Mouse (Mus musculus) gonadal fat pad, adult 2 months (tissue): ENCODE data around the gene Rims4. TPM values are rescaled to one million over a fixed set of nuclear protein-coding genes. Genes with fewer than 3 reads are reported as not detected.

Experiments used
- DNase-seq: peaks from one replicate; pipeline ENCODE4 v3.0.0-alpha.2; 2012; ENCODE audit warnings: low read depth
- polyA plus RNA-seq: library from polyadenylated mRNA; depleted of rRNA; stranded (reverse); fragments of >200 nt; gene quantifications from 2 replicates; pipeline ENCODE4 v1.2.3, GENCODE M21; 2012; rRNA removed

Rims4 gene
- polyA plus RNA-seq, result 0.96 and 1.2 TPM in 2 replicates

DNA sequence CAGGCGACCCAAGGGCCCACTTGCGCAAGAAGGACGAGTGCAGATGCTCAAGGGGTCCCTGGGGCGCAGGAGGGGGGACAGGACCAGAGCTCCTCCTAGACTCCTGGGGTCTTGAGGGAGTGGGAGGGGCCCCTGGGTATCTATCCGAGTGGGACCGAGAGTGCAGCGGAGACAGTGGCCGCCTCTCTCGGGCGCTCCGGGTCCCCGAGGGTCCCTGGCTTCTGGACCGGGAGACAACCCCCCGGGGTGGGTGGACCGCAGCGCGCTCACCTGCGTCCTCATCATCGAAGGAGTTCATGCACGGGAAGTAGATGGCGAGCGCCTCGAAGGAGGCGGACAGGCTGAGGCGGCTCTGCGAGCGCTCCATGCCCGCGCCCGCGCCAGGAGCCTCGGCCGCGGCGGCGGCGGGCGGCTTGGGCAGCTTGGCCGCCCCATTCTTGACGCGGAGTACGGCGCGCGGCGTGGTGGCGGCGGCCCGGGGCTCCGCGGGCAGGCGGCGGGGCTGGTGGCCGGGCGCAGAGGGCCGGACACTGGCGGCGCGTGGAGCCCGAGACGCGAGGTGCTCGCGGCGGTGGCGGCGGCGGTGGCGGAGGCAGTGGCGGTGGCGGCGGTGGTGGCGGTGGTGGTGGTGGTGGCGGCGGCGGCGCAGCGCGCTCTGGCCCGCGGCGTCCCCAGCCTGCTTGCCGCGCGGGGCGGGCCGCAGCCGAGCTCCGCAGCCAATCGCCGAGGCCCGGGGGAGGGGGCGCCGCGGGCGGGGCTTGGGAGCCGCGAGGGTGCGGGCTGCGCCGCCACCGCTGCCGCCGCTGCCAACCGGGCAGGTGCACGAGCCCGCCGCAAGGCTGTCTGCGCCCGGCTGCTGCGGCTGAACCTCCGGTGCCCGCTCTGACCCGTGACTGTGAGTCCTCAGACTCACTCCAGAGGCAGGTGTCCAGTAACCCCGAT is at the start of gene Rims4:
Gene Rims4, minus strand, starts transcription at position 367 of the 942 bp plus-strand sequence.
- DNase-seq, result no peak

- no peak for DNase-seq
These were observed 47.2 kb upstream of the Rims4 start for GRCm38 (mm10) chr2:163965706-163966105.

- no peak for DNase-seq
These were observed 46.4 kb upstream of the Rims4 start for GRCm38 (mm10) chr2:163964606-163965560.

DNA sequence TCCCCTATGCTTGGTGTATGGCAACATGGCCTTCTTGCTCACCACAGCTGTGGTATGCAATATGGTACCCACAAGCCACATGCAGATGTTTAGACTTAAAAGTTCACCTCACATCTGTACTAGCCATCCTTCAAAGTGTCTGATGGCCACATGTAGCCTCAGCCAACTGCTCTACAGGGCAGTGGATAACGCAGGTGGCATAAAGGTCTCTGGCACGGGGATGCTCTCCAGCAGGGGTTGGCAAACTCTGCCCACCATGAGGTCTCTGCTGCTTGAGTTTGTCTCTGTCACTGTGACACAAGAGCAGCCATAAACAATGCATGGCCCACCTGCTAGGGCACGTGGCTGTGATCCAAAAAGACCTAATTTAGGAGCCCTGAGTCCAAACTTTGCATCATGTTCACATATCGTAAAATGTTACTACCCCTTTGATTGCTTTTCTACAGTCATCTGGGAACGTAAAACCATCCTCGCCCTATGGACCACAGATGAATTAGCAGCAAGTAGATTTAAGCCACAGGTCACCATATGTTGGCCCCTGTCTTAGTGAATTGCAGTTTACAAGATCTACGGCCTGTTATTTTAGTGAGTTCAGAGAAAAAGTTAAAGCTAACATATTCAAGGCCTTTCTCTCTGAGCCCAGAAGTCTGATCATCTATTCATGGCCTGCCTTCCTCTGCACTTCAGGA is 35.3 kb upstream of the Rims4 start:
- no peak for DNase-seq

GRCm38 (mm10) chr2:163951770-163952169 is 33.3 kb upstream of the Rims4 start:
- peak; percentile 1 for DNase-seq

GRCm38 (mm10) chr2:163947976-163948375 is 29.5 kb upstream of the Rims4 start:
- DNase-seq, result no peak

GRCm38 (mm10) chr2:163946221-163946620 is 27.7 kb upstream of the Rims4 start:
- no peak for DNase-seq

DNA sequence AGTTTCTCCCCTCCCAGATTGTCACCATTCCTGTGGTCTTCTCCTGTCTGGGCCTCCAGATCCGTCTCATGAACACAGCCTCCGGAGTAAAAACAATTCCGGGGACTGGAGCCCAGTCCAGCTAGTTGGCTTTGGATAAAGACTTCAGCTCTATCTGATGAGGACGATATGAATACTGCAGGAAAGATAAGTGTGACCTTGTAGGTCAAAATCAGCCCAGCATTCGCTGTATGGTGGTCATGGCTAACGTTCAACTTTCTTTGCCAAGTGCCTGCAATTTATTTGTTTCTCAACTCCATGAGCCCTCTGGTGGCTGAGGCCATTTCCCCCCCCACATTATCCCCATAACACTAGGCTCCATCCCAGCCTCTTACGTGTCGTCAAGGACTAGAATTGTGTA is 26.0 kb upstream of the Rims4 start:
- no peak for DNase-seq

DNA sequence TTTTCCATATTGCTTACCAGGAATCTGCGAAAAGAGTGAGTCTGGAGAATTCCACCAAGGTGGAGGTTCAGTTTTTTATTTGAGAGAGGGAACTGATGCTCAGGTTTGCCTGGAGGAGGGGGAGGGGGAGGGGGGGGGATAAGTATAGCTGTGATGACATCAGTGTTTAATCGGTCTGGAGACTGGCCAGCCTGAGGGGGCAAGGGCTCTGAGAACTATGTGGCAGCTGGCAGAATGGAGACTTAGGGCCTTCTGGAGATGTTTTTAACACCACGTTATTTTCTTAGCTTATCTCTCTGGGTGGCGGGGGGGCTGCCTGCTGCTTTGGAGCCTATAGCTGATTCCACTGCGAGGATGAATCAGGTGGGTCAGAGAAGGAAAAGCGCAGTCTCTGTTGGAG is 24.6 kb upstream of the Rims4 start:
- DNase-seq, result no peak

DNA sequence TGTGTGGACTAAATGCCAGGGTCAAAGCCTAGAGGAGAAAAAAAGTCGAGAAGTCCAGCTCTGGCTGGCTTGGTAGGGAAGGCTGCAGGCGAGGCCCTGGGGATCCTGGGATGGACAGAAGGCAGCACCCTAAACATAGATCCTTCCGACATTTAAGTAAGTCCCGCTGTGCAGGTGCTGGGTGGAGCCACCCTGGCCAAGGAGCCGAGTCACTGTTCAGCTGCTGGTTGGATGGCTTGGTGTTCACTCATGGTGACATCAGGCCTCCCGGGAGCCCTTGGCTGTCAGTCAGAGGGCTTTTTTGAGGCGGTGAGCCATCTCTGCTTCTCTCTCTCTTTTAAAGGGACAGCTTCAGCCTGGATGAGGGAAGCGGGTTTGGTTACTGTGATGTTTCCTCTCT is 21.0 kb upstream of the Rims4 start:
- no peak for DNase-seq

GRCm38 (mm10) chr2:163932151-163932550 is 13.7 kb upstream of the Rims4 start:
- DNase-seq, result no peak

DNA sequence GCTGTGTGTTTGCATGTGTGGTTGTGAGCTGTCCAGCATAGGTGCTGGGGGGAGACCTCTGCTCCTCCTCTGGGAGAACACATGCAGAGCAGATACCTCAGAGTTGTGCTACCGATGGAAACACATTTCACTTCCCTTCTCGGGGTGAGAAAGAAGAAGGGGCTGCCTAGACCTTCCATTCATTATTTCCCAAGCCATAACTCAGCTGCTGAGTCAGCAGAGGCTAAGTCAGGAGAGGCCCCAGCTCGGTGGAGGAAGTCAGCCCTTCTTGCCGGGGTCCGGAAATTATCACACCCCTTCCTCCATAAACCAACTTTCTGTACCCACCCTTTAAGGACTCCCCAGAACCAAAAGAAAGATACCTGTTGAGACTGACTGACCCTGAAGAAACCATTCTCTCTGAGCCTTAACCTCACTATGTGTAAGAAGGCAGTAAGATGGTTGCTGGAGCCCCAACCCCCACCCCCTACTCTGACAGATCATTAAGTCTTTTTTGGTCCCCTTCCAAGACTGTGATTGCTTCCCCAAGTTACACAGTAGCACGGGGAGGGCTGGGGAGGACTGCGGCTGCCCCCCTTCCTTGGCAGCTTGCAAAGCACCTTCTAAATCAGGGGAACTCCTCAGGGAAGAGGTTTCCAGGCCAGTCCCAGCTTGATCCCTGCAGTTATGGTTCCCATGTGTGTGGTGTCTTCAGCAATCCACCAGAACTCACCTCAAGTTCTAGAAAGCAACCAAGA is 10.1 kb upstream of the Rims4 start:
- DNase-seq, result no peak

- DNase-seq, result no peak
These were observed 6.6 kb upstream of the Rims4 start for GRCm38 (mm10) chr2:163925044-163925443.

- no peak for DNase-seq
These were observed 6.0 kb upstream of the Rims4 start for GRCm38 (mm10) chr2:163924531-163924930.

DNA sequence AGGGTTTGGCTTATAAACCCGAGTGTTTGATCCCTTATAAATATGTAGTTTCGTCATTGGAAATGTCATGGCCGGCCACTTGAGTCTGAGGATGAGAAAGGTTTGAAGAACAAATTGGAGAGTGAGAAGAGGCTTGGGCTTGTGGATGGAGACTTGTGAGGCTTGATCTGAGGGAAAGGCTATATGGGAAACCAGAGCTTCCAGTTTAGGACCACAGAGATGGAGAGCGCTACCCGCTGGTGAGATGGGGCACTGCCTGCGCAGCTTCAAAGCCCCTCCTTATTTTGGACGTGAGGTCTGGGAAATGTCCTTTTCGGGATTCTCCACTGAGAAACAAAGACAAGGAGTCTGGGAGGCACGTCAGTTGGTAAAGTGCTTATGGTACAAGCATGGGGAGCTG is 4.6 kb upstream of the Rims4 start:
- no peak for DNase-seq

DNA sequence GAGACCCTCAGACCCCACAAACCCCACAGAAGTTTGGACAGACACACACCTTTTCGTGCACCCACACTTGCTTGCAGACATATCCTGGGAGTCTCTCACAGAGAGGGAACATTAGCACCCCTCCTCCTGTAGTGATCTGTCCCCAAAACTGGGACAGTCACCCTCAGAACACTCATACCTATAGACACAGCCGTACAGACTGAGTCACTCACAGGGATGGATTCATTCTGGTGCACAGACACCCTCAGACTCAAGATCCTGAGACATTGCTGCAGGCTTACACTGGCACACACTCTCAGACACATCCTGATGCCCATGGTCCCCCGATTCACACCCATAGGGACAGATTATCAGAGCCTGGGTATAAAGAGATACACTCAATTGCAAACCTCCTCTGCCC is 1.1 kb upstream of the Rims4 start:
- no peak for DNase-seq

GRCm38 (mm10) chr2:163916703-163917102 is 1.8 kb downstream of the Rims4 start:
- DNase-seq, result no peak

DNA sequence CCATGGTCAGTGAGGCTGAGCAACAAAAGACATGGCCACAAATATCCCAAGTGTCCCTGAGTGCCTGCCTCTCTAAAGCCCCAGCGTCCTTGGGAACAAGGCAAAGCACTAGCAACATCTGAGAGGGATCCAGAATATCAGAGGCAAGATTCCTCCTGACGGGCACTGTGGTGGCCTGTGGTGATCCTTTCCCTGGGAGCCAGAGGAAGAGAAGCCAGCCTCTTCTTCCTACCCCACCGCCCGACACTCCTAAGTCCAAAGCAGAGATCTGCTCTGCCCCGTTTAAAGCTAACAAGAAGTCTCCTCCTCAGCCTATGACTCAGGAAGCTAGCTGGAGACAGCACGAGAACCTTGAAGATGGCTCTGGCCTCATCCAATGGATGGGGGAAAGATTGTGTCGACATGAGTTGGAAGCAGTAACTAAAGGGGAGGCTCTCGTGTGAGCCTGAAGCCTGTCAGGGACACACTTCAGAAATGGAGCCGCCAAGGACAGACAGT is 3.1 kb downstream of the Rims4 start:
- DNase-seq, result no peak

DNA sequence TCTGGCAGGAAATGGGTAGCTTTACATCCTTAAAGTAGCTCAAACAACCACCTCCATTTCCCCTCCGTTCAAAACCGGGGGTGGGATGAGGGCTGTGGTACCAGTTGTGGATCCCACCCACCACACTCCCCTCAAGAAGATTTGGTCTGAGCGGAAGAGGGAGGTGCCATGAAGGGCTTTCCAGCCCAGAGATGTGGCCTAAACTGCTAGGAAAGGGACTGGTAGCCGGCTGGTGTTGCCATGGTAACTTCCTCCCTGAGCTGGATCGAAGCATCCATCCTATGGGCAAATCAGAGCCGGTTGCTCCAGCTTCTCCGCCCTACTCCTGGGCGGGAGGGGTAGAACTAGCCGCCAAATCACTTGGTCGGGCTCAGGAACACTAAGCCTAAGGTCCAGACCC is 4.4 kb downstream of the Rims4 start:
- no peak for DNase-seq

DNA sequence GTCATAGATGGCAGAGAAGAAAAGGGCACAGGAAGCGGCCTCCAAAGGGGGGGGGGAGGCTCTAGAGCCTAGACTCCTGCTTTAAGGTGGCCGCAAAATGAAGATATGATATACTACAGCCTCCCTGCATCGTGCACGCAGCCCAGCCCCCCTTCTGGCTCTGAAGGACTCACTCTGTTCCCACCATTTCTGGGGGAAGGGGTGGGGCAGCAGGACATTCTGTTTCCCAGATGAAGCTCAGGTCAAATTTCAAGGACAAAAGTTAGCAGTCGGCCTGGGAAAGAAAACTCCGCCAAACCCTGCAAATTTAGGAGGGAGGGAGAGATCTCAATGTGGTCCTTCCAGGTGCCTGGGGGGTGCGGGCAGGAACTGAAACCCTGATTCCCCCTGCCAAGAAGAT is 4.8 kb downstream of the Rims4 start:
- no peak for DNase-seq
